9 mouse cellular contexts compared by ENCODE assay signal in genomic region chr2:172401116-172401825, GRCm38 (mm10). TPM values are rescaled to one million over a fixed set of nuclear protein-coding genes. Genes with fewer than 3 reads are reported as not detected.
A peak's percentile ranks its signal among the peaks of the same experiment; 100 is the strongest.
DNase-seq lines count a peak whose midpoint lies in the region; ATAC-seq and TF ChIP-seq lines count a peak whose summit lies in the region.
"Had no signal": no experiment of that assay in that cellular context is flagged by ENCODE, and none has a peak within 500 bp of the region (broad histone marks: within the 10 kb centered on the region; RNA-seq: fewer than 3 reads in every experiment).

No protein-coding gene starts in this region.

- peak; percentile 24 for DNase-seq in kidney, postnatal 0 days (ENCODE audit: low spot score)
- no peak for DNase-seq in kidney, adult 8-10 months
- DNase-seq in brain, adult 2 months (ENCODE audit: low read depth, low spot score), result peak; percentile 63
- DNase-seq in lung, postnatal 14 days, result peak; percentile 28
- DNase-seq in thymus, postnatal 0 days (ENCODE audit: low spot score), result peak; percentile 56
- no peak for DNase-seq in forebrain, embryonic 14.5 days (ENCODE audit: low spot score)
- no peak for DNase-seq in MN1 (ENCODE audit: low spot score)
- no peak for DNase-seq in urinary bladder, postnatal 10 days (ENCODE audit: low spot score)

- no peak overlapping the region for H3K27ac ChIP-seq in kidney, postnatal 0 days
- H3K27ac ChIP-seq in forebrain, embryonic 14.5 days (ENCODE audit: low read depth, low read length), result no peak overlapping the region
- H3K27ac ChIP-seq: hindbrain, embryonic 12.5 days had no signal

- no peak overlapping the region for H3K4me3 ChIP-seq in kidney, postnatal 0 days (replicated peaks; ENCODE audit: low read depth, low read length)
- no peak overlapping the region for H3K4me3 ChIP-seq in forebrain, embryonic 14.5 days (ENCODE audit: low read depth, low read length)
- H3K4me3 ChIP-seq: hindbrain, embryonic 12.5 days had no signal

- no peak overlapping the region for H3K9ac ChIP-seq in kidney, postnatal 0 days (ENCODE audit: low read depth, low read length)
- no peak overlapping the region for H3K9ac ChIP-seq in forebrain, embryonic 14.5 days (ENCODE audit: low read length)
- H3K9ac ChIP-seq: hindbrain, embryonic 12.5 days had no signal

- H3K4me2 ChIP-seq in kidney, postnatal 0 days (ENCODE audit: low read length), result no peak overlapping the region
- H3K4me2 ChIP-seq in forebrain, embryonic 14.5 days (ENCODE audit: low read length), result no peak overlapping the region
- H3K4me2 ChIP-seq: hindbrain, embryonic 12.5 days had no signal

- no peak for TF ChIP-seq CTCF in kidney, postnatal 0 days (IDR thresholded peaks at IDR 0.05; ENCODE audit: low read depth)

- H3K36me3 ChIP-seq in kidney, postnatal 0 days (ENCODE audit: insufficient read depth, low read length), result no peaks in the 10 kb centered on the region
- H3K36me3 ChIP-seq in forebrain, embryonic 14.5 days (ENCODE audit: control insufficient read depth, insufficient read depth, low read length), result no peaks in the 10 kb centered on the region
- H3K36me3 ChIP-seq: hindbrain, embryonic 12.5 days had no signal

- no peak for ATAC-seq in kidney, postnatal 0 days (replicated peaks; ENCODE audit: low FRiP score, low read depth)
- no peak for ATAC-seq in forebrain, embryonic 14.5 days

- WGBS in kidney, postnatal 0 days, result 60% methylated on average over 13 of the region's 13 CpGs
- WGBS in forebrain, embryonic 14.5 days, result 79% methylated on average over 13 of the region's 13 CpGs

- H3K27me3 ChIP-seq in kidney, postnatal 0 days (ENCODE audit: insufficient read depth, low read length), result no peaks in the 10 kb centered on the region
- H3K27me3 ChIP-seq in forebrain, embryonic 14.5 days (replicated peaks; ENCODE audit: control insufficient read depth, insufficient read depth, low read length), result no peaks in the 10 kb centered on the region
- H3K27me3 ChIP-seq: hindbrain, embryonic 12.5 days had no signal

- no peaks in the 10 kb centered on the region for H3K4me1 ChIP-seq in kidney, postnatal 0 days (replicated peaks; ENCODE audit: insufficient read depth, low read length)
- no peaks in the 10 kb centered on the region; the same call in 1 of the 2 replicates for H3K4me1 ChIP-seq in forebrain, embryonic 14.5 days (ENCODE audit: control insufficient read depth, insufficient read depth, low read length)

- no peaks in the 10 kb centered on the region for H3K9me3 ChIP-seq in kidney, postnatal 0 days (replicated peaks; ENCODE audit: low read length)
- H3K9me3 ChIP-seq in forebrain, embryonic 14.5 days (replicated peaks; ENCODE audit: control insufficient read depth, low read length), result no peaks in the 10 kb centered on the region
- H3K9me3 ChIP-seq: hindbrain, embryonic 12.5 days had no signal

RNA-seq across cellular contexts. Expression of gene Cass4, which starts 7.7 kb away (rescaled TPM):
- 0.13 and 0.14 TPM in 2 replicates for polyA plus RNA-seq in kidney, postnatal 0 days (2015; fragmentation: Nextera tagmentation; extraction: Ambion mirVana)
- polyA plus RNA-seq in thymus, postnatal 0 days (2015; fragmentation: Nextera tagmentation; extraction: Ambion mirVana), result 2.3 and 2.4 TPM in 2 replicates
- polyA plus RNA-seq in forebrain, embryonic 14.5 days (2014; fragmentation: Nextera tagmentation; extraction: Ambion mirVana), result 0.10 and 0.28 TPM in 2 replicates

RNA-seq across cellular contexts. Expression of gene Cstf1, which starts 30.8 kb away (rescaled TPM):
- 32.4 and 34.6 TPM in 2 replicates for polyA plus RNA-seq in kidney, postnatal 0 days (2015; fragmentation: Nextera tagmentation; extraction: Ambion mirVana)
- polyA plus RNA-seq in thymus, postnatal 0 days (2015; fragmentation: Nextera tagmentation; extraction: Ambion mirVana), result 48.5 and 55.2 TPM in 2 replicates
- polyA plus RNA-seq in forebrain, embryonic 14.5 days (2014; fragmentation: Nextera tagmentation; extraction: Ambion mirVana), result 37.8 and 38.6 TPM in 2 replicates

RNA-seq across cellular contexts. Expression of gene Aurka, which starts 30.9 kb away (rescaled TPM):
- polyA plus RNA-seq in kidney, postnatal 0 days (2015; fragmentation: Nextera tagmentation; extraction: Ambion mirVana), result 40.0 and 46.3 TPM in 2 replicates
- 107 and 108 TPM in 2 replicates for polyA plus RNA-seq in thymus, postnatal 0 days (2015; fragmentation: Nextera tagmentation; extraction: Ambion mirVana)
- polyA plus RNA-seq in forebrain, embryonic 14.5 days (2014; fragmentation: Nextera tagmentation; extraction: Ambion mirVana), result 61.8 and 74.2 TPM in 2 replicates

RNA-seq across cellular contexts. Expression of gene Rtf2, which starts 39.1 kb away (rescaled TPM):
- polyA plus RNA-seq in kidney, postnatal 0 days (2015; fragmentation: Nextera tagmentation; extraction: Ambion mirVana), result 73.2 and 83.9 TPM in 2 replicates
- polyA plus RNA-seq in thymus, postnatal 0 days (2015; fragmentation: Nextera tagmentation; extraction: Ambion mirVana), result 132 and 144 TPM in 2 replicates
- polyA plus RNA-seq in forebrain, embryonic 14.5 days (2014; fragmentation: Nextera tagmentation; extraction: Ambion mirVana), result 106 and 107 TPM in 2 replicates

RNA-seq across cellular contexts. Expression of gene Fam210b, which starts 55.9 kb away (rescaled TPM):
- polyA plus RNA-seq in kidney, postnatal 0 days (2015; fragmentation: Nextera tagmentation; extraction: Ambion mirVana), result 11.7 and 12.1 TPM in 2 replicates
- polyA plus RNA-seq in thymus, postnatal 0 days (2015; fragmentation: Nextera tagmentation; extraction: Ambion mirVana), result 4.9 and 5.1 TPM in 2 replicates
- polyA plus RNA-seq in forebrain, embryonic 14.5 days (2014; fragmentation: Nextera tagmentation; extraction: Ambion mirVana), result 51.5 and 53.1 TPM in 2 replicates

Comparison
In these comparisons a context has a peak if more than half of its experiments do, and no peak if none do; other contexts are left out.
1. DNase-seq: peak in kidney, postnatal 0 days (single experiment), brain, adult 2 months (single experiment), lung, postnatal 14 days (single experiment) and thymus, postnatal 0 days (single experiment); none in kidney, adult 8-10 months (0 of 2), forebrain, embryonic 14.5 days (single experiment), MN1 (single experiment) and urinary bladder, postnatal 10 days (single experiment).